Mouse (Mus musculus) stomach, adult 2 months (tissue): ENCODE data around the gene Hist1h2bj. TPM values are rescaled to one million over a fixed set of nuclear protein-coding genes. Genes with fewer than 3 reads are reported as not detected.

Experiments
- polyA plus RNA-seq: library from polyadenylated mRNA; depleted of rRNA; stranded (reverse); fragments of >200 nt; gene quantifications from 2 replicates; pipeline ENCODE4 v1.2.3, GENCODE M21; 2012; rRNA removed

The Hist1h2bj gene
- polyA plus RNA-seq, result 3.4 and 3.7 TPM in 2 replicates

GRCm38 (mm10) chr13:22042568-22043502 is at the start of gene Hist1h2bj, which contains the start of gene Hist1h2ag:
Hist1h2bj (plus strand) TSS chr13:22043214.
Hist1h2ag (minus strand) TSS chr13:22042944.

GRCm38 (mm10) chr13:22009642-22010041 is 33.4 kb upstream of the Hist1h2bj start, which contains the start of gene Prss16:
Prss16 (minus strand) TSS chr13:22009742.

GRCm38 (mm10) chr13:22035267-22036148 is 7.5 kb upstream of the Hist1h2bj start, which contains the start of the genes Hist1h2ah and Hist1h2bk:
Hist1h2ah (minus strand) TSS chr13:22035568.
Hist1h2bk (plus strand) TSS chr13:22035870.

GRCm38 (mm10) chr13:22041142-22041536 is 1.9 kb upstream of the Hist1h2bj start, which contains the start of gene Hist1h4i:
Hist1h4i (minus strand) TSS chr13:22041362.

GRCm38 (mm10) chr13:22084140-22084539 is 41.1 kb downstream of the Hist1h2bj start, which contains the start of gene Vmn1r188:
Vmn1r188 (plus strand) TSS chr13:22084440.

Other genes starting within 250 kb of the Hist1h2bj start
- gene Hist1h2bq, start 233.0 kb upstream of the Hist1h2bj start, polyA plus RNA-seq, result 6.4 and 9.3 TPM in 2 replicates
- gene Hist1h2ao, start 232.7 kb upstream of the Hist1h2bj start, polyA plus RNA-seq, result not detected in 2 replicates
- not detected in 2 replicates for gene Hist1h4m, start 231.5 kb upstream of the Hist1h2bj start, polyA plus RNA-seq
- gene Hist1h4n, start 211.0 kb upstream of the Hist1h2bj start, polyA plus RNA-seq, result 4.8 and 6.7 TPM in 2 replicates
- gene Hist1h2ap, start 209.7 kb upstream of the Hist1h2bj start, polyA plus RNA-seq, result 121 and 393 TPM in 2 replicates
- 6.9 and 8.0 TPM in 2 replicates for gene Hist1h2br, start 209.5 kb upstream of the Hist1h2bj start, polyA plus RNA-seq
- gene Zfp184, start 98.1 kb upstream of the Hist1h2bj start, polyA plus RNA-seq, result 0.03 TPM in 1 of 2 replicates, not detected in the other
- not detected in 2 replicates for gene Pom121l2, start 62.0 kb upstream of the Hist1h2bj start, polyA plus RNA-seq
- gene Prss16, start 33.5 kb upstream of the Hist1h2bj start, polyA plus RNA-seq, result 0.22 and 0.48 TPM in 2 replicates
- gene Hist1h2ah, start 7.6 kb upstream of the Hist1h2bj start, polyA plus RNA-seq, result 5.9 and 12.0 TPM in 2 replicates
- 9.0 and 9.2 TPM in 2 replicates for gene Hist1h2bk, start 7.3 kb upstream of the Hist1h2bj start, polyA plus RNA-seq
- 1.7 and 4.4 TPM in 2 replicates for gene Hist1h4i, start 1.9 kb upstream of the Hist1h2bj start, polyA plus RNA-seq
- 1.6 and 2.8 TPM in 2 replicates for gene Hist1h2ag, start 270 bp upstream of the Hist1h2bj start, polyA plus RNA-seq
- not detected in 2 replicates for gene Vmn1r188, start 41.2 kb downstream of the Hist1h2bj start, polyA plus RNA-seq
- gene Vmn1r189, start 62.6 kb downstream of the Hist1h2bj start, polyA plus RNA-seq, result not detected in 2 replicates
- not detected in 2 replicates for gene Vmn1r191, start 140.8 kb downstream of the Hist1h2bj start, polyA plus RNA-seq
- not detected in 2 replicates for gene Vmn1r192, start 147.9 kb downstream of the Hist1h2bj start, polyA plus RNA-seq
- not detected in 2 replicates for gene Vmn1r193, start 179.9 kb downstream of the Hist1h2bj start, polyA plus RNA-seq
- not detected in 2 replicates for gene Vmn1r194, start 201.0 kb downstream of the Hist1h2bj start, polyA plus RNA-seq
- gene Vmn1r195, start 227.3 kb downstream of the Hist1h2bj start, polyA plus RNA-seq, result not detected in 2 replicates
- gene Vmn1r196, start 246.7 kb downstream of the Hist1h2bj start, polyA plus RNA-seq, result not detected in 2 replicates